Mouse (Mus musculus) pancreas, adult 10 weeks (tissue): ENCODE measurements around the gene Gm30191. TPM values are rescaled to one million over a fixed set of nuclear protein-coding genes. Genes with fewer than 3 reads are reported as not detected.

Experiments
- polyA plus RNA-seq: library from polyadenylated mRNA; stranded (reverse); fragments of 350-450 nt; fragmentation: Illumina TruSeq; extraction: RNeasy Lipid Tissue Mini Kit (QIAGEN cat#74804); gene quantifications from one replicate; pipeline ENCODE4 v1.2.3, GENCODE M21; 2015; ENCODE audit warnings: low read depth, low replicate concordance; ENCODE audit not compliant: insufficient read depth

Gene Gm30191
- not detected for polyA plus RNA-seq

DNA sequence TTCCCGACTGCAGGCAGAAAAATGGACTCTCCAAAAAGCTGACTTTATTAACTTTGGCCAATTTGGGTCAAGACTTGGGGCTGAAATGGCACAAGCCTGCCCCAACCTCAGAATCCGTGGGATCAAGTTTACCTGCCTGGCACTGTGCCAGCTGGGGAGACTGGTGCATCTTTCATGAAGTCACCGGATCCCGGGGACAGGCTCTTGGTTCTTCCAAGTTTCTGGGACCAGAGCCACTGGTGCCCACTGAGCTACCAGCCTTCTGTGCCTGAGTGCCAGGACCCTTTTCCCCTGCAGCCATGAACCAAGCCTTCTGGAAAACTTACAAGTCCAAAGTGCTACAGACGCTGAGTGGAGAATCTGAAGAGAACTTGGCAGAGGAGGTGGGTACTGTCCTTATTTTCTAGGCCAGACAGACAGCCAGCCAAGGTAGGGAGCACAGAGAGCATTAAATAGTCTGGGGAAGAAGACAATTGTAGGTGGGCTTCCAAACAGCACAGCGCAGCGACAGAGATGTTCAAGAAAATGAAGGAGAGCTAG is at the start of gene Gm30191:
Gene Gm30191 (plus strand): TSS at position 217 of the 540 bp plus-strand sequence.

GRCm38 (mm10) chr4:134202904-134203303 is 43.8 kb upstream of the Gm30191 start, which contains the start of gene Gm7534:
TSS of gene Gm7534 (minus strand) at chr4:134203004.

GRCm38 (mm10) chr4:134227194-134227593 is 19.5 kb upstream of the Gm30191 start, which contains the start of gene Catsper4:
TSS of gene Catsper4 (minus strand) at chr4:134227383.

GRCm38 (mm10) chr4:134238279-134238651 is 8.5 kb upstream of the Gm30191 start, which contains the start of gene Cnksr1:
TSS of gene Cnksr1 (minus strand) at chr4:134238399.

DNA sequence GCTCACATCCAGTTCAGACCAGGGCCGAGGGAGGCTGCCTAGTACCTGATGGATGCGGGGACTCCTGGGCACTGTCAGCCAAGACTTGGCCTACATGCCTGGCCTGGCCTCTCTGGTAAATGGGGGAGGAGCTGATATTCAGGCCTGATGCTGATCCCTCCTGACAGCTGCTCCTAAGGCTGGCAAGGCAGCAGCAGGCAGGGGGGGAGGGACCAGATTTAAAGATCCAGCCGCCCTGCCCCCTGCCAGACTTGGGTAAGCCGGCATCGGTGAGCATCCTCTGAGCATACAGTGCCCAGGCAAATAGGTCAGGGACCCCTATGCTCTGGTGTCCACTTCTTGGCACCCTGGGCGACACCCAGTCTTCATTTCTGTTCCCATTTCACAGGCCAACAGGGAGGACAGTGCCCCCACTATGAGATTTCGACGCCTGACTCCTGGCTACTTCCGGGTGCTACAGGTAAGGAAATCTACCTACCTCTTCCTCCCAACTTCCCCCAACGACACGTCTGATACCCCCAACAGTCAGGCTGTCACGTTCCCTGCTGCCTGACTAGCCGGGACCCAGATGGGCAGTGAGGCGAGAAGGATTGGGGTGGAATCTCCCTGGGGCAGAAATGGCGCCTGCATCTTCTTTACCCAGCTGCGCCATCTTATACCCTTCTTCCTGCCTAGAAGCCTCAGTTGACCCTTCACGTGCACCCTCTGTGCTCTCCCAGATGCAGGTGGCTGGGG is 3.1 kb upstream of the Gm30191 start, which contains the start of gene E130218I03Rik:
Gene E130218I03Rik (plus strand): TSS at position 147 of the 735 bp plus-strand sequence.

GRCm38 (mm10) chr4:134245148-134245843 is 1.4 kb upstream of the Gm30191 start, which contains the start of gene Zfp593:
TSS of gene Zfp593 (minus strand) at chr4:134245592.

GRCm38 (mm10) chr4:134253722-134254324 is 7.1 kb downstream of the Gm30191 start, which contains the start of gene Grrp1:
TSS of gene Grrp1 (minus strand) at chr4:134254106.

GRCm38 (mm10) chr4:134287575-134288025 is 40.9 kb downstream of the Gm30191 start, which contains the start of gene Pdik1l:
TSS of gene Pdik1l (minus strand) at chr4:134287895.

Other genes starting within 250 kb of the Gm30191 start
- gene Dhdds, start 246.0 kb upstream of the Gm30191 start, polyA plus RNA-seq: 8.8 TPM
- gene Lin28a, start 228.1 kb upstream of the Gm30191 start, polyA plus RNA-seq: not detected
- gene Zfp683, start 193.1 kb upstream of the Gm30191 start, polyA plus RNA-seq: not detected
- not detected for gene Crybg2, start 186.1 kb upstream of the Gm30191 start, polyA plus RNA-seq
- 12.5 TPM for gene Cd52, start 151.9 kb upstream of the Gm30191 start, polyA plus RNA-seq
- 2.3 TPM for gene Ubxn11, start 144.4 kb upstream of the Gm30191 start, polyA plus RNA-seq
- 68.4 TPM for gene Sh3bgrl3, start 118.1 kb upstream of the Gm30191 start, polyA plus RNA-seq
- 12.7 TPM for gene Cep85, start 59.8 kb upstream of the Gm30191 start, polyA plus RNA-seq
- gene Gm7534, start 43.9 kb upstream of the Gm30191 start, polyA plus RNA-seq: not detected
- gene Catsper4, start 19.6 kb upstream of the Gm30191 start, polyA plus RNA-seq: 0.65 TPM
- gene Cnksr1, start 8.5 kb upstream of the Gm30191 start, polyA plus RNA-seq: 4.4 TPM
- not detected for gene E130218I03Rik, start 3.3 kb upstream of the Gm30191 start, polyA plus RNA-seq
- 2.0 TPM for gene Zfp593, start 1.3 kb upstream of the Gm30191 start, polyA plus RNA-seq
- gene Grrp1, start 7.2 kb downstream of the Gm30191 start, polyA plus RNA-seq: 6.8 TPM
- 1.6 TPM for gene Pdik1l, start 41.0 kb downstream of the Gm30191 start, polyA plus RNA-seq
- gene Trim63, start 68.2 kb downstream of the Gm30191 start, polyA plus RNA-seq: not detected
- 1.2 TPM for gene Slc30a2, start 96.2 kb downstream of the Gm30191 start, polyA plus RNA-seq
- gene Extl1, start 136.9 kb downstream of the Gm30191 start, polyA plus RNA-seq: 4.4 TPM
- gene Pafah2, start 149.4 kb downstream of the Gm30191 start, polyA plus RNA-seq: 4.3 TPM
- gene Stmn1, start 221.4 kb downstream of the Gm30191 start, polyA plus RNA-seq: 9.7 TPM
- gene Paqr7, start 249.8 kb downstream of the Gm30191 start, polyA plus RNA-seq: 1.4 TPM